Mouse (Mus musculus) liver, embryonic 14.5 days (tissue): ENCODE results near the gene Crb2. TPM values are rescaled to one million over a fixed set of nuclear protein-coding genes. Genes with fewer than 3 reads are reported as not detected.

Source experiments
- ATAC-seq: fragments of 200-750 bp; cut with Nextera tagmentation; 2 replicates; pipeline ENCODE4 v1.8.0; 2017; ENCODE audit warnings: moderate number of reproducible peaks, mild to moderate bottlenecking, moderate library complexity; ENCODE audit not compliant: insufficient read depth
- DNase-seq, 3 experiments: peaks; one replicate each; pipeline ENCODE4 v3.0.0-alpha.2; 2012 to 2013; ENCODE audit warnings: low read depth in 3 of 3, low spot score in 3 of 3
- H3K27ac ChIP-seq: fragments of 300-500 bp; sonication (generic); 2 replicates; pipeline ENCODE4 v1.5.1; 2014; ENCODE audit warnings: moderate library complexity, mild to moderate bottlenecking, control low read depth, inconsistent platforms
- H3K27me3 ChIP-seq: fragments of 300-500 bp; sonication (generic); 2 replicates; pipeline ENCODE4 v1.6.1; 2014; ENCODE audit warnings: mild to moderate bottlenecking, low read length, moderate library complexity; ENCODE audit not compliant: control insufficient read depth, insufficient read depth
- H3K36me3 ChIP-seq: fragments of 300-500 bp; sonication (generic); replicated peaks from 2 replicates; pipeline ENCODE4 v1.6.1; 2014; ENCODE audit warnings: low read depth; ENCODE audit not compliant: control insufficient read depth, insufficient read depth
- H3K4me1 ChIP-seq, 2 experiments: fragments of 200-500 bp in 1 of 2; fragments of 300-500 bp in 1 of 2; sonication (generic) in 1 of 2; replicated peaks; 2 replicates each; pipeline ENCODE4 v1.6.1; 2012 to 2014; ENCODE audit warnings: antibody characterized with exemption in 1 of 2, inconsistent platforms in 1 of 2, low read length in 1 of 2; ENCODE audit not compliant: control insufficient read depth in 2 of 2, insufficient read depth in 2 of 2
- H3K4me2 ChIP-seq: fragments of 300-500 bp; sonication (generic); 2 replicates; pipeline ENCODE4 v1.6.1; 2014; ENCODE audit warnings: low read depth, mild to moderate bottlenecking, control low read depth, moderate library complexity
- H3K4me3 ChIP-seq, 2 experiments: fragments of 200-500 bp in 1 of 2; fragments of 300-500 bp in 1 of 2; sonication (generic) in 1 of 2; 2 replicates each; pipeline ENCODE4 v1.5.1; 2012 to 2014; ENCODE audit warnings: low read depth in 2 of 2, low read length in 2 of 2, mild to moderate bottlenecking in 2 of 2, control low read depth in 1 of 2, inconsistent platforms in 1 of 2, moderate library complexity in 1 of 2; ENCODE audit not compliant: insufficient read depth in 1 of 2
- H3K9ac ChIP-seq: fragments of 300-500 bp; sonication (generic); replicated peaks from 2 replicates; pipeline ENCODE4 v1.6.1; 2014; ENCODE audit warnings: mild to moderate bottlenecking, control low read depth, moderate library complexity
- H3K9me3 ChIP-seq: fragments of 300-500 bp; sonication (generic); 2 replicates; pipeline ENCODE4 v1.6.1; 2016; ENCODE audit warnings: low read length, mixed read lengths; ENCODE audit not compliant: control insufficient read depth
- CTCF ChIP-seq: IDR thresholded peaks from 2 replicates; pipeline ENCODE4 v1.5.1; 2016; ENCODE audit warnings: antibody characterized with exemption, low read depth, control low read depth
- EP300 ChIP-seq: IDR thresholded peaks from 2 replicates; pipeline ENCODE4 v1.6.1; 2016; ENCODE audit warnings: antibody characterized with exemption, low read depth
- WGBS: fragments of 180-500 bp; shearing (Covaris S2); extraction: QIAGEN DNeasy Blood & Tissue Kit; methylation state at CpG from one replicate; pipeline ENCODE4 v1.1.7; 2014; ENCODE audit not compliant: insufficient replicate concordance; 5-methylcytosine and 5-hydroxymethylcytosine counted together
- polyA plus RNA-seq, 2 experiments: library from polyadenylated mRNA; depleted of rRNA in 1 of 2; stranded (reverse) in 1 of 2; unstranded in 1 of 2; fragments of >200 nt; fragmentation: Nextera tagmentation in 1 of 2; extraction: Ambion mirVana in 1 of 2; gene quantifications; 2 replicates each; pipeline versions ENCODE4 v1.2.1 to v1.2.3; 2012 to 2014

Gene Crb2
- polyA plus RNA-seq, 2 experiments, result 0.10 to 0.17 TPM

DNA sequence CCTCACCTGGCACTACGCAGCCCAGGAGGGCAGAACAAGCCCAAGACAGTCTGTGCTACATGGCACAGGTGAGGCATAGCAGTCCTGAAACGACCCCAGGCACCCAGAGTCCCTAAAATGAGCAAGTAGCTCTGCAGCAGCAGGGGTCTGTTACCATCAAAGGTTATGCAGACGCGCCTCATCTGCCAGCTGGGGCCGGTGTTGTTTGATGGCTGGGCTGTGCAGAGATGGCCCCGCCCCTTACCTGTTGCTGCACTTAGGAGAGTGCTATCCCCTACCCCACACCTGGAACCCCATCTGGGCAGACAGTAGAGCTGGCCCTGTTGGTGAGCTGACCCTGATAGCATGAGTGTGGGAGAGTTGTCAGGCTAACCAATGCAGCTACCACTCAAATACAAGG lies 15.4 kb upstream of the Crb2 start:
- Histone ChIP-seq H3K9me3 (no peaks in the 10 kb centered on the region), H3K4me2 (no peak overlapping the region), H3K36me3 (no peaks in the 10 kb centered on the region), H3K4me1 (peaks cover 0 to 5% of the 10 kb centered on the region in 2 experiments; a peak in 2 of 4 replicates), H3K9ac (no peak overlapping the region), H3K27ac (no peak overlapping the region), H3K4me3 (no peak overlapping the region), H3K27me3 (no peaks in the 10 kb centered on the region)
- ATAC-seq (no peak), DNase-seq (no peak)
- no peak for TF ChIP-seq CTCF
- no peak for TF ChIP-seq EP300
- WGBS, result 62% methylated on average over 6 of the region's 6 CpGs

GRCm38 (mm10) chr2:37763638-37764037 lies 12.4 kb upstream of the Crb2 start:
- Histone ChIP-seq H3K36me3 (no peaks in the 10 kb centered on the region), H3K4me3 (no peak overlapping the region), H3K9ac (no peak overlapping the region), H3K27me3 (no peaks in the 10 kb centered on the region), H3K4me1 (peaks cover 0 to 6% of the 10 kb centered on the region in 2 experiments; a peak in 1 of 4 replicates), H3K27ac (no peak overlapping the region), H3K4me2 (no peak overlapping the region), H3K9me3 (no peaks in the 10 kb centered on the region)
- no peak for TF ChIP-seq EP300
- no peak for TF ChIP-seq CTCF
- ATAC-seq (no peak), DNase-seq (no peak)
- WGBS, result 43% methylated on average over 3 of the region's 3 CpGs

DNA sequence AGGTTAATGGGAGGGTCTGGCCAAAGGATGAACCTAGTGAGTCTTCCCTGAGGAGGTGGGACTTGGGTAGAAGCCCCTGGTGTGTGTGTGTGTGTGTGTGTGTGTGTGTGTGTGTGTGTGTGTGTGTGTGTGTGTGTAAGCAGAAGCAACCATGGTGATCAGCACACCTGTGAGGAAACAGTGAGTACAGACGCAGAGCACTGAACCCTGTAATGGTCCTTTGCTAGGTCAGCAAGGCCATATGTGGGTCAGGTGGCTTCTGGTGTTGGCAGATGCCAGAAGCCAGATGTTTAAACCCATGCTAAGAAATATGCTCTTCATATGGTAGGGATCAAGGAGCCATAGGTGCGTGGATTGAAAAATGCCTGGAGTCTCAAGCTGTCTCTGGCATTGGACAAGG lies 11.5 kb upstream of the Crb2 start:
- TF ChIP-seq CTCF, result no peak
- TF ChIP-seq EP300, result no peak
- H3K4me3 ChIP-seq, result no peak overlapping the region
- no peak overlapping the region for H3K27ac ChIP-seq
- ATAC-seq (no peak), DNase-seq (no peak)
- no peaks in the 10 kb centered on the region for H3K9me3 ChIP-seq
- 64% methylated on average over 2 of the region's 2 CpGs for WGBS
- H3K4me2 ChIP-seq, result no peak overlapping the region
- peaks cover 0 to 4% of the 10 kb centered on the region in 2 experiments; a peak in 1 of 4 replicates for H3K4me1 ChIP-seq
- H3K36me3 ChIP-seq, result no peaks in the 10 kb centered on the region
- no peaks in the 10 kb centered on the region for H3K27me3 ChIP-seq
- no peak overlapping the region for H3K9ac ChIP-seq

- H3K36me3 ChIP-seq, result no peaks in the 10 kb centered on the region
- H3K4me2 ChIP-seq, result no peak overlapping the region
- no peak overlapping the region for H3K9ac ChIP-seq
- H3K27ac ChIP-seq, result no peak overlapping the region
- no peaks in the 10 kb centered on the region for H3K27me3 ChIP-seq
- peaks cover 0 to 4% of the 10 kb centered on the region in 2 experiments; a peak in 1 of 4 replicates for H3K4me1 ChIP-seq
- ATAC-seq (no peak), DNase-seq (no peak)
- 14% methylated on average over 21 of the region's 21 CpGs for WGBS
- no peak for TF ChIP-seq EP300
- no peak for TF ChIP-seq CTCF
- H3K4me3 ChIP-seq, result no peak overlapping the region
- H3K9me3 ChIP-seq, result no peaks in the 10 kb centered on the region
Observed at GRCm38 (mm10) chr2:37765082-37765483, 11.0 kb upstream of the Crb2 start.

DNA sequence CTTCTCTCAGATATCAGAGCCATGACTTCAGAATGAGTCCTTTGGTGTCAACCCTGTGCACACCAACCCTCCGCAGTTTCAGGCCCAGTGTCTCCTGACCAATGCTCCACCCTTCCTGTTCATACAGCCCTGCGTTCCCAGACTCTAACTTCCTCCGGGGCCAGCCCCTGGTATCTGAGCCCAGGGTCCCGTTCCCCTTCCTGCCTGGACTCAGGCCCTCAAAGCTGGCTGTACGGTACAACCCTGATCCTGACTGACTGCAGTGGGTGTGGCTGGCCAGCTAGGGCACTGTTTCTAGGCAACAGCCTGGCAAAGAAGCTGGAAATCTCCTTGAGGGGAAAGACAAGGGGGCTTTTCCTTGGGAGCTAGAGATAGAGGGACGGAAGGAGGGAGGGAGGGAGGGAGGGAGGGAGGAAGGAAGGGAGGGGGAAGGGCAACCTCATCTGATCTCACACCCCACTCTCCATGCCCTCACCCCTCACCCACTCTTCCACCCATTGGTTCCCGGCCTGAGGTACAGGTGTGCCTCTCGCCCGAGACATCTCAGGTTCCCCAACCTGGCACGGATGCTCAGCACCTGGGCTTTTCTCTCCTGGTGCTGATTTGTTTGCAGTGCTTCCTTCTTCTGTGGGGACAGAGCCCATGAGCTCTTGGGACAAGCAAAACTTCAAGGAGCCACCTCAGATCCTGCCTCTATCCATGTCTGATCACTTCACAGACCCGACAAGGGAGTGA lies 9.9 kb upstream of the Crb2 start:
- DNase-seq (no peak), ATAC-seq (no peak)
- H3K36me3 ChIP-seq, result no peaks in the 10 kb centered on the region
- no peak overlapping the region for H3K4me2 ChIP-seq
- TF ChIP-seq CTCF (no peak), EP300 (no peak)
- peaks cover 0 to 4% of the 10 kb centered on the region in 2 experiments; a peak in 1 of 4 replicates for H3K4me1 ChIP-seq
- no peaks in the 10 kb centered on the region for H3K27me3 ChIP-seq
- H3K9me3 ChIP-seq, result no peaks in the 10 kb centered on the region
- H3K9ac ChIP-seq, result no peak overlapping the region
- H3K27ac ChIP-seq, result no peak overlapping the region
- WGBS, result 24% methylated on average over 10 of the region's 11 CpGs
- H3K4me3 ChIP-seq, result no peak overlapping the region
